Mouse (Mus musculus): ENCODE measurements around the gene Chid1. TPM values are rescaled to one million over a fixed set of nuclear protein-coding genes. Genes with fewer than 3 reads are reported as not detected.

The Chid1 gene
- polyA plus RNA-seq, 1 experiment, result not detected

GRCm38 (mm10) chr7:141477578-141478269 is 61.9 kb downstream of the Chid1 start:
- H3K27ac ChIP-seq (ENCODE audit: insufficient read depth, low read depth, low read length), result no peak overlapping the region
- peaks cover 33% of the 10 kb centered on the region for H3K4me1 ChIP-seq (ENCODE audit: control insufficient read depth, insufficient read depth, low read length)
- TF ChIP-seq CTCF (IDR thresholded peaks at IDR 0.05; ENCODE audit: insufficient read depth, low read depth, low read length), result no peak
- TF ChIP-seq POLR2A (IDR thresholded peaks at IDR 0.05; ENCODE audit: insufficient read depth, low read depth, low read length), result no peak
- no peak overlapping the region for H3K4me3 ChIP-seq (ENCODE audit: insufficient read depth, low read depth, low read length)
- WGBS, result 68% methylated on average over 4 of the region's 4 CpGs

- Histone ChIP-seq H3K27ac (ENCODE audit: insufficient read depth, low read depth, low read length) (0 out of 2 replicates have a peak overlapping the region, but pooled peaks have one; percentile 19), H3K4me3 (ENCODE audit: insufficient read depth, low read depth, low read length) (no peak overlapping the region), H3K4me1 (ENCODE audit: control insufficient read depth, insufficient read depth, low read length) (peaks cover 26% of the 10 kb centered on the region)
- 23% methylated on average over 7 of the region's 7 CpGs for WGBS
- TF ChIP-seq CTCF (IDR thresholded peaks at IDR 0.05; ENCODE audit: insufficient read depth, low read depth, low read length) (no peak), POLR2A (IDR thresholded peaks at IDR 0.05; ENCODE audit: insufficient read depth, low read depth, low read length) (no peak)
Observed at GRCm38 (mm10) chr7:141476981-141477370, 62.7 kb downstream of the Chid1 start.

- 3% methylated on average over 17 of the region's 17 CpGs for WGBS
- peak overlapping the region; percentile 43; the same call in 1 of the 2 replicates for H3K27ac ChIP-seq (ENCODE audit: insufficient read depth, low read depth, low read length)
- H3K4me3 ChIP-seq (ENCODE audit: insufficient read depth, low read depth, low read length), result peak overlapping the region; percentile 65; the same call in 1 of the 2 replicates
- TF ChIP-seq CTCF (IDR thresholded peaks at IDR 0.05; ENCODE audit: insufficient read depth, low read depth, low read length) (no peak), POLR2A (IDR thresholded peaks at IDR 0.05; ENCODE audit: insufficient read depth, low read depth, low read length) (no peak)
- peaks cover 21% of the 10 kb centered on the region for H3K4me1 ChIP-seq (ENCODE audit: control insufficient read depth, insufficient read depth, low read length)
Observed at GRCm38 (mm10) chr7:141476226-141476980, 63.3 kb downstream of the Chid1 start.

GRCm38 (mm10) chr7:141475805-141476158 is 63.9 kb downstream of the Chid1 start:
- 9% methylated on average over 12 of the region's 12 CpGs for WGBS
- Histone ChIP-seq H3K4me3 (ENCODE audit: insufficient read depth, low read depth, low read length) (peak overlapping the region; percentile 65), H3K4me1 (ENCODE audit: control insufficient read depth, insufficient read depth, low read length) (peaks cover 15% of the 10 kb centered on the region), H3K27ac (ENCODE audit: insufficient read depth, low read depth, low read length) (no peak overlapping the region)
- TF ChIP-seq CTCF (IDR thresholded peaks at IDR 0.05; ENCODE audit: insufficient read depth, low read depth, low read length) (no peak), POLR2A (IDR thresholded peaks at IDR 0.05; ENCODE audit: insufficient read depth, low read depth, low read length) (no peak)

GRCm38 (mm10) chr7:141475011-141475804 is 64.4 kb downstream of the Chid1 start, which contains the start of the genes Polr2l and Tspan4:
Polr2l (minus strand) TSS chr7:141475132.
Tspan4 (plus strand) TSS chr7:141475240.
- under 1% methylated on average over 83 of the region's 87 CpGs for WGBS
- H3K4me3 ChIP-seq (ENCODE audit: insufficient read depth, low read depth, low read length), result peak within 1 kb of the TSS; percentile 65
- TF ChIP-seq CTCF (IDR thresholded peaks at IDR 0.05; ENCODE audit: insufficient read depth, low read depth, low read length) (0 out of 2 replicates have a peak, but pooled peaks have one; percentile 8), POLR2A (IDR thresholded peaks at IDR 0.05; ENCODE audit: insufficient read depth, low read depth, low read length) (peak; percentile 77)
- H3K4me1 ChIP-seq (ENCODE audit: control insufficient read depth, insufficient read depth, low read length), result peaks cover 17% of the 10 kb centered on the region
- 0 out of 2 replicates have a peak within 1 kb of the TSS, but pooled peaks have one; percentile 15 for H3K27ac ChIP-seq (ENCODE audit: insufficient read depth, low read depth, low read length)

- 7% methylated on average over 5 of the region's 5 CpGs for WGBS
- TF ChIP-seq POLR2A (IDR thresholded peaks at IDR 0.05; ENCODE audit: insufficient read depth, low read depth, low read length) (no peak), CTCF (IDR thresholded peaks at IDR 0.05; ENCODE audit: insufficient read depth, low read depth, low read length) (no peak)
- Histone ChIP-seq H3K4me1 (ENCODE audit: control insufficient read depth, insufficient read depth, low read length) (peaks cover 25% of the 10 kb centered on the region), H3K27ac (ENCODE audit: insufficient read depth, low read depth, low read length) (no peak overlapping the region), H3K4me3 (ENCODE audit: insufficient read depth, low read depth, low read length) (peak overlapping the region; percentile 65)
Observed at GRCm38 (mm10) chr7:141474160-141474559, 65.5 kb downstream of the Chid1 start.

GRCm38 (mm10) chr7:141472763-141473162 is 66.9 kb downstream of the Chid1 start:
- no peak overlapping the region for H3K4me3 ChIP-seq (ENCODE audit: insufficient read depth, low read depth, low read length)
- 85% methylated on average over 6 of the region's 6 CpGs for WGBS
- TF ChIP-seq CTCF (IDR thresholded peaks at IDR 0.05; ENCODE audit: insufficient read depth, low read depth, low read length) (no peak), POLR2A (IDR thresholded peaks at IDR 0.05; ENCODE audit: insufficient read depth, low read depth, low read length) (no peak)
- H3K4me1 ChIP-seq (ENCODE audit: control insufficient read depth, insufficient read depth, low read length), result peaks cover 39% of the 10 kb centered on the region
- no peak overlapping the region for H3K27ac ChIP-seq (ENCODE audit: insufficient read depth, low read depth, low read length)

- Histone ChIP-seq H3K27ac (ENCODE audit: insufficient read depth, low read depth, low read length) (no peak overlapping the region), H3K4me3 (ENCODE audit: insufficient read depth, low read depth, low read length) (no peak overlapping the region), H3K4me1 (ENCODE audit: control insufficient read depth, insufficient read depth, low read length) (peaks cover 44% of the 10 kb centered on the region)
- TF ChIP-seq POLR2A (IDR thresholded peaks at IDR 0.05; ENCODE audit: insufficient read depth, low read depth, low read length) (no peak), CTCF (IDR thresholded peaks at IDR 0.05; ENCODE audit: insufficient read depth, low read depth, low read length) (no peak)
- WGBS, result 80% methylated on average over 6 of the region's 6 CpGs
Observed at GRCm38 (mm10) chr7:141472226-141472625, 67.4 kb downstream of the Chid1 start.
